Mouse (Mus musculus): Measurements from ENCODE around the gene Afg3l1.

DNA sequence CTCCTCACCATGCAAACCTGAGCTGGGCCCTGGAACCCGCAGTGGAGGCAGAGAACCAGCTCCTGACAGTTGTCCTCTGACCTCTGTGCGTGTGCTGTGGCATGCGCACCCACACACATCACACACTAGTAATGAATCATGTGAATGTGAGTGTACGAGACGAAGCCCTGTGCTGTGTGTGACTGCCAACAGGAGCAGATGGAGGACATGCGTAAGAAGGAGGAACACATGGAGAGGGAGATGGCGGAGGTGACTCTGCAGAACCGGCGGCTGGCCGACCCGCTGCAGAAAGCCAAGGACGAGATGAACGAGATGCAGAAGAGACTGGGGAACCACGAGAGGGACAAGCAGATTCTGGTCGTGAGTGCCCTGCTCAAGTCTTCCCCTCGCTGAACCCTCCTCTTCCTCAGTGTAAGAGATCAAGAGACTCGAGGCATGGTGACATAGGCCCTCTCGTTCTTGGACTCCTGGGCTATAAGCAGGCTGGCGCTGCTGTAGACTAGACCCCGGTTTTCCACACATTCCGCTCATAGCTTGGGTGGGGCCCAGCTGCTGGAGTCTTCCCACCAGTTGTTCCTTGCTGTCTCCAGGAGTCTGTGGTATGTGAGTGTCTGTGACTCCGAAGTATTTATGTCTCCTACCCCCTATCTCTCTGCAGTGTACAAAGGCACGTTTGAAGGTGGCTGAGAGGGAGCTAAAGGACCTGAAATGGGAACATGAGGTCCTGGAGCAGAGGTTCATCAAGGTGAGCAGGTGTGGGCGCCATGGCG is 50.2 kb downstream of the Afg3l1 start:
- TF ChIP-seq CTCF (IDR thresholded peaks at IDR 0.05; ENCODE audit: extremely low read depth, insufficient read length, insufficient replicate concordance, low read depth, low read length), result no peak
- no peak for TF ChIP-seq POLR2A (IDR thresholded peaks at IDR 0.05; ENCODE audit: low read depth, low read length)
